Mouse (Mus musculus) hindbrain, embryonic 13.5 days (tissue): Measurements from ENCODE around the gene Tuba3b. TPM values are rescaled to one million over a fixed set of nuclear protein-coding genes. Genes with fewer than 3 reads are reported as not detected.
A peak's percentile ranks its signal among the peaks of the same experiment; 100 is the strongest.

Experiments used
- ATAC-seq: fragments of 200-750 bp; cut with Nextera tagmentation; 2 replicates; pipeline ENCODE4 v1.8.0; 2017; ENCODE audit warnings: moderate TSS enrichment; ENCODE audit not compliant: low FRiP score
- H3K27ac ChIP-seq: fragments of 300-500 bp; sonication (generic); 2 replicates; pipeline ENCODE4 v1.5.1; 2015; ENCODE audit warnings: inconsistent platforms, mild to moderate bottlenecking, moderate library complexity
- H3K27me3 ChIP-seq: fragments of 300-500 bp; sonication (generic); 2 replicates; pipeline ENCODE4 v1.6.1; 2015; ENCODE audit warnings: mild to moderate bottlenecking, inconsistent platforms
- H3K36me3 ChIP-seq: fragments of 300-500 bp; sonication (generic); 2 replicates; pipeline ENCODE4 v1.6.1; 2015; ENCODE audit warnings: mild to moderate bottlenecking, inconsistent platforms
- H3K4me1 ChIP-seq: fragments of 300-500 bp; sonication (generic); replicated peaks from 2 replicates; pipeline ENCODE4 v1.6.1; 2015; ENCODE audit warnings: inconsistent platforms
- H3K4me2 ChIP-seq: fragments of 300-500 bp; sonication (generic); 2 replicates; pipeline ENCODE4 v1.6.1; 2015; ENCODE audit warnings: inconsistent platforms, mild to moderate bottlenecking, moderate library complexity
- H3K4me3 ChIP-seq: fragments of 300-500 bp; sonication (generic); 2 replicates; pipeline ENCODE4 v1.5.1; 2015; ENCODE audit warnings: mild to moderate bottlenecking, inconsistent platforms
- H3K9ac ChIP-seq: fragments of 300-500 bp; sonication (generic); 2 replicates; pipeline ENCODE4 v1.6.1; 2015; ENCODE audit warnings: mild to moderate bottlenecking, inconsistent platforms
- H3K9me3 ChIP-seq: fragments of 300-500 bp; sonication (generic); 2 replicates; pipeline ENCODE4 v1.6.1; 2016; ENCODE audit warnings: inconsistent platforms
- WGBS: fragments of 180-500 bp; shearing (Covaris S2); methylation state at CpG from one replicate; pipeline ENCODE4 v1.1.7; 2015; 5-methylcytosine and 5-hydroxymethylcytosine counted together
- polyA plus RNA-seq: library from polyadenylated mRNA; unstranded; fragments of >200 nt; fragmentation: Nextera tagmentation; extraction: Ambion mirVana; gene quantifications from 2 replicates; pipeline ENCODE4 v1.2.1, GENCODE M21; 2015

The Tuba3b gene
- polyA plus RNA-seq, 1 experiment from 2014 or later: not detected

GRCm38 (mm10) chr6:145590501-145591293 is 24.9 kb upstream of the Tuba3b start:
- ATAC-seq: no peak
- H3K36me3 ChIP-seq: no peaks in the 10 kb centered on the region
- no peak overlapping the region for H3K9ac ChIP-seq
- no peak overlapping the region for H3K27ac ChIP-seq
- 81% methylated on average over 11 of the region's 11 CpGs for WGBS
- peaks cover 13% of the 10 kb centered on the region for H3K4me1 ChIP-seq
- no peaks in the 10 kb centered on the region for H3K27me3 ChIP-seq
- H3K4me2 ChIP-seq: no peak overlapping the region
- no peaks in the 10 kb centered on the region for H3K9me3 ChIP-seq
- H3K4me3 ChIP-seq: no peak overlapping the region

GRCm38 (mm10) chr6:145591578-145591977 is 24.0 kb upstream of the Tuba3b start:
- no peak overlapping the region for H3K4me2 ChIP-seq
- ATAC-seq: no peak
- no peak overlapping the region for H3K9ac ChIP-seq
- no peak overlapping the region for H3K4me3 ChIP-seq
- H3K4me1 ChIP-seq: peaks cover 9% of the 10 kb centered on the region
- WGBS: 75% methylated on average over 1 of the region's 1 CpGs
- H3K36me3 ChIP-seq: no peaks in the 10 kb centered on the region
- no peaks in the 10 kb centered on the region for H3K27me3 ChIP-seq
- no peak overlapping the region for H3K27ac ChIP-seq
- H3K9me3 ChIP-seq: no peaks in the 10 kb centered on the region

- Histone ChIP-seq H3K36me3 (no peaks in the 10 kb centered on the region), H3K27me3 (no peaks in the 10 kb centered on the region), H3K4me1 (peaks cover 9% of the 10 kb centered on the region), H3K4me3 (no peak overlapping the region), H3K27ac (no peak overlapping the region; the same call in 1 of the 2 replicates), H3K4me2 (no peak overlapping the region), H3K9ac (no peak overlapping the region), H3K9me3 (no peaks in the 10 kb centered on the region)
- no peak for ATAC-seq
- WGBS: 76% methylated on average over 6 of the region's 6 CpGs
Measured at GRCm38 (mm10) chr6:145592036-145592435, 23.5 kb upstream of the Tuba3b start.

- Histone ChIP-seq H3K27me3 (no peaks in the 10 kb centered on the region), H3K4me1 (peaks cover 9% of the 10 kb centered on the region), H3K9me3 (no peaks in the 10 kb centered on the region), H3K4me3 (no peak overlapping the region), H3K36me3 (no peaks in the 10 kb centered on the region), H3K9ac (no peak overlapping the region), H3K4me2 (no peak overlapping the region), H3K27ac (no peak overlapping the region; the same call in 1 of the 2 replicates)
- 59% methylated on average over 8 of the region's 8 CpGs for WGBS
- no peak for ATAC-seq
Measured at GRCm38 (mm10) chr6:145592531-145592998, 23.0 kb upstream of the Tuba3b start.

GRCm38 (mm10) chr6:145593991-145594390 is 21.6 kb upstream of the Tuba3b start:
- ATAC-seq: no peak
- no peak overlapping the region for H3K4me2 ChIP-seq
- no peak overlapping the region for H3K4me3 ChIP-seq
- no peaks in the 10 kb centered on the region for H3K36me3 ChIP-seq
- H3K27me3 ChIP-seq: no peaks in the 10 kb centered on the region
- H3K27ac ChIP-seq: no peak overlapping the region
- no peaks in the 10 kb centered on the region for H3K9me3 ChIP-seq
- 80% methylated on average over 7 of the region's 7 CpGs for WGBS
- peaks cover 13% of the 10 kb centered on the region for H3K4me1 ChIP-seq
- H3K9ac ChIP-seq: no peak overlapping the region

- no peak overlapping the region for H3K4me2 ChIP-seq
- no peak overlapping the region for H3K9ac ChIP-seq
- H3K36me3 ChIP-seq: no peaks in the 10 kb centered on the region
- ATAC-seq: no peak
- H3K27me3 ChIP-seq: no peaks in the 10 kb centered on the region
- peaks cover 15% of the 10 kb centered on the region for H3K4me1 ChIP-seq
- H3K27ac ChIP-seq: no peak overlapping the region
- no peak overlapping the region for H3K4me3 ChIP-seq
- H3K9me3 ChIP-seq: no peaks in the 10 kb centered on the region
- 84% methylated on average over 4 of the region's 4 CpGs for WGBS
Measured at GRCm38 (mm10) chr6:145595905-145596304, 19.7 kb upstream of the Tuba3b start.

- Histone ChIP-seq H3K27me3 (no peaks in the 10 kb centered on the region), H3K36me3 (no peaks in the 10 kb centered on the region), H3K9me3 (no peaks in the 10 kb centered on the region), H3K4me2 (no peak overlapping the region), H3K4me1 (peaks cover 13% of the 10 kb centered on the region), H3K27ac (no peak overlapping the region), H3K4me3 (no peak overlapping the region), H3K9ac (no peak overlapping the region)
- WGBS: 69% methylated on average over 11 of the region's 11 CpGs
- no peak for ATAC-seq
Measured at GRCm38 (mm10) chr6:145598794-145599555, 16.6 kb upstream of the Tuba3b start.

GRCm38 (mm10) chr6:145604126-145604525 is 11.4 kb upstream of the Tuba3b start:
- Histone ChIP-seq H3K27me3 (no peaks in the 10 kb centered on the region), H3K9ac (no peak overlapping the region), H3K4me2 (no peak overlapping the region), H3K4me3 (no peak overlapping the region), H3K9me3 (no peaks in the 10 kb centered on the region), H3K36me3 (no peaks in the 10 kb centered on the region), H3K4me1 (peaks cover 21% of the 10 kb centered on the region), H3K27ac (no peak overlapping the region)
- 20% methylated on average over 2 of the region's 2 CpGs for WGBS
- no peak for ATAC-seq

GRCm38 (mm10) chr6:145604648-145605047 is 10.9 kb upstream of the Tuba3b start:
- no peak overlapping the region for H3K27ac ChIP-seq
- H3K4me3 ChIP-seq: no peak overlapping the region
- WGBS: 82% methylated on average over 4 of the region's 4 CpGs
- H3K9ac ChIP-seq: no peak overlapping the region
- peaks cover 21% of the 10 kb centered on the region for H3K4me1 ChIP-seq
- no peaks in the 10 kb centered on the region for H3K9me3 ChIP-seq
- no peaks in the 10 kb centered on the region for H3K27me3 ChIP-seq
- H3K4me2 ChIP-seq: no peak overlapping the region
- no peak for ATAC-seq
- no peaks in the 10 kb centered on the region for H3K36me3 ChIP-seq

- ATAC-seq: no peak
- Histone ChIP-seq H3K27me3 (no peaks in the 10 kb centered on the region), H3K4me3 (no peak overlapping the region), H3K4me1 (peaks cover 21% of the 10 kb centered on the region), H3K9me3 (no peaks in the 10 kb centered on the region), H3K4me2 (no peak overlapping the region), H3K36me3 (no peaks in the 10 kb centered on the region), H3K27ac (peak overlapping the region; percentile 66; the same call in 1 of the 2 replicates), H3K9ac (no peak overlapping the region)
- WGBS: 34% methylated on average over 3 of the region's 3 CpGs
Measured at GRCm38 (mm10) chr6:145605203-145605602, 10.4 kb upstream of the Tuba3b start.

- Histone ChIP-seq H3K27ac (no peak overlapping the region), H3K36me3 (no peaks in the 10 kb centered on the region), H3K4me3 (no peak overlapping the region), H3K4me2 (no peak overlapping the region), H3K27me3 (no peaks in the 10 kb centered on the region), H3K4me1 (peaks cover 14% of the 10 kb centered on the region), H3K9me3 (no peaks in the 10 kb centered on the region), H3K9ac (no peak overlapping the region)
- ATAC-seq: no peak
- 90% methylated on average over 4 of the region's 4 CpGs for WGBS
Measured at GRCm38 (mm10) chr6:145607746-145608145, 7.8 kb upstream of the Tuba3b start.

GRCm38 (mm10) chr6:145608693-145609092 is 6.9 kb upstream of the Tuba3b start:
- WGBS: 82% methylated on average over 5 of the region's 5 CpGs
- Histone ChIP-seq H3K36me3 (no peaks in the 10 kb centered on the region), H3K9ac (no peak overlapping the region), H3K4me3 (no peak overlapping the region), H3K9me3 (no peaks in the 10 kb centered on the region), H3K27me3 (no peaks in the 10 kb centered on the region), H3K4me2 (no peak overlapping the region), H3K27ac (no peak overlapping the region), H3K4me1 (peaks cover 14% of the 10 kb centered on the region)
- ATAC-seq: no peak
